9 mouse cellular contexts compared by ENCODE assay signal in the genomic region with DNA sequence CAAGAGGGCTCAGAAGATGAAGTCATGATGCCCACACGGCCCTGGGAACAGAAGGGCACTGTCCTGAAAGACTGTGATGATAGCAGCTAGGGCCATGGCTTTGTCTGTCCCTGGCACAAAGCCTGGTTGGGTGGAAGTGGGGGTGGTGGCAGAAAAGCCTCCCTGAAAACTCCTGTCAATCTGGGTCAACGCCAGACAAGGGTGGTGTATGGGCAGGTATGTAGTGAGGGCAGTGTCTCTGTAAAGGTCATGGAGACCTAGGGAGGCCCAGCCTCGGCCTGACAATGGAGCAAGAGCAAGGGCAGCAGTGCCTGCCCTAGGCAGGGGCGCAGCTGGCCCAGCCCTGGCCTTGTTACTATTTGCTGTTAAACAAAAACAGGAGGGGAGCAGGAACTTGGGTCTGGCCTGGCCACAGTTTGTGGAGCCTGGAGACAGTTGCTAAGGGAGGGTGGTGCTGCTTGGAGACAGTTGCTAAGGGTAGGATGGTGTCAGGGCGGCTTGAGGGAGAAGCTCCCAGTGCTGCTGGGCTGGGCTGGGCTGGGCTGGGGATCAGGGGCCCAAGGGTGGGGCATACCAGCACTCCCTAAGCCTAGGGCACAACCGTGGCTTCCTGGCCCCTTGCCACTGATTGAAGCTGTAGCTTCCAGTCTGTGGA. TPM values are rescaled to one million over a fixed set of nuclear protein-coding genes. Genes with fewer than 3 reads are reported as not detected.
A peak's percentile ranks its signal among the peaks of the same experiment; 100 is the strongest.
DNase-seq lines count a peak whose midpoint lies in the region; ATAC-seq lines count a peak whose summit lies in the region.
"Had no signal": no experiment of that assay in that cellular context is flagged by ENCODE, and none has a peak within 500 bp of the region (broad histone marks: within the 10 kb centered on the region; RNA-seq: fewer than 3 reads in every experiment).

No protein-coding gene starts in this region.

- ATAC-seq in embryonic facial prominence, embryonic 15.5 days (ENCODE audit: insufficient number of reproducible peaks, low FRiP score, low TSS enrichment, low read depth): no peak
- peak; percentile 47 for ATAC-seq in hindbrain, embryonic 13.5 days (ENCODE audit: low FRiP score)

- DNase-seq in ovary, postnatal 36 days (ENCODE audit: low spot score): peak; percentile 72
- no peak for DNase-seq in ovary, postnatal 14 days (ENCODE audit: low spot score)
- DNase-seq in lung, postnatal 10 days: peak; percentile 85
- DNase-seq in retina, embryonic 14.5 days (ENCODE audit: low spot score): peak; percentile 70
- DNase-seq in yolk sac, embryonic 10.5 days (ENCODE audit: low spot score): no peak
- no peak for DNase-seq in urinary bladder, adult 2 months (ENCODE audit: low spot score)

- no peak overlapping the region for H3K4me3 ChIP-seq in embryonic facial prominence, embryonic 15.5 days (replicated peaks)
- H3K4me3 ChIP-seq in hindbrain, embryonic 13.5 days: peak overlapping the region; percentile 46

- H3K36me3 ChIP-seq in embryonic facial prominence, embryonic 15.5 days: peaks cover 23% of the 10 kb centered on the region
- peaks cover 20% of the 10 kb centered on the region for H3K36me3 ChIP-seq in hindbrain, embryonic 13.5 days

- H3K4me2 ChIP-seq in embryonic facial prominence, embryonic 15.5 days (replicated peaks): no peak overlapping the region
- H3K4me2 ChIP-seq in hindbrain, embryonic 13.5 days: peak overlapping the region; percentile 64

- no peaks in the 10 kb centered on the region for H3K9me3 ChIP-seq in embryonic facial prominence, embryonic 15.5 days (replicated peaks)
- no peaks in the 10 kb centered on the region for H3K9me3 ChIP-seq in hindbrain, embryonic 13.5 days

- 42% methylated on average over 6 of the region's 6 CpGs for WGBS in embryonic facial prominence, embryonic 15.5 days
- 8% methylated on average over 6 of the region's 6 CpGs for WGBS in hindbrain, embryonic 13.5 days

- peaks cover 42% of the 10 kb centered on the region for H3K4me1 ChIP-seq in embryonic facial prominence, embryonic 15.5 days
- peaks cover 87% of the 10 kb centered on the region for H3K4me1 ChIP-seq in hindbrain, embryonic 13.5 days (replicated peaks)

- H3K27me3 ChIP-seq in embryonic facial prominence, embryonic 15.5 days: peaks cover 12% of the 10 kb centered on the region
- H3K27me3 ChIP-seq in hindbrain, embryonic 13.5 days: peaks cover 8% of the 10 kb centered on the region; the same call in 1 of the 2 replicates

- peak overlapping the region; percentile 36; the same call in 1 of the 2 replicates for H3K27ac ChIP-seq in embryonic facial prominence, embryonic 15.5 days (replicated peaks)
- H3K27ac ChIP-seq in hindbrain, embryonic 13.5 days: peak overlapping the region; percentile 90

- no peak overlapping the region for H3K9ac ChIP-seq in embryonic facial prominence, embryonic 15.5 days
- peak overlapping the region; percentile 75; the same call in 1 of the 2 replicates for H3K9ac ChIP-seq in hindbrain, embryonic 13.5 days

RNA-seq across cellular contexts. Expression of gene Tppp3, which starts 2.2 kb away (rescaled TPM):
- 157 and 180 TPM in 2 replicates for polyA plus RNA-seq in embryonic facial prominence, embryonic 15.5 days (2015; fragmentation: Nextera tagmentation; extraction: Ambion mirVana)
- 170 and 181 TPM in 2 replicates for polyA plus RNA-seq in hindbrain, embryonic 13.5 days (2015; fragmentation: Nextera tagmentation; extraction: Ambion mirVana)
- polyA plus RNA-seq in urinary bladder, adult 2 months (2012; rRNA removed): 84.1 and 93.7 TPM in 2 replicates

RNA-seq across cellular contexts. Expression of gene Zdhhc1, which starts 27.5 kb away (rescaled TPM):
- polyA plus RNA-seq in embryonic facial prominence, embryonic 15.5 days (2015; fragmentation: Nextera tagmentation; extraction: Ambion mirVana): 55.4 and 59.8 TPM in 2 replicates
- polyA plus RNA-seq in hindbrain, embryonic 13.5 days (2015; fragmentation: Nextera tagmentation; extraction: Ambion mirVana): 30.9 and 34.3 TPM in 2 replicates
- polyA plus RNA-seq in urinary bladder, adult 2 months (2012; rRNA removed): 56.7 and 64.7 TPM in 2 replicates

RNA-seq across cellular contexts. Expression of gene Hsd11b2, which starts 49.4 kb away (rescaled TPM):
- polyA plus RNA-seq in embryonic facial prominence, embryonic 15.5 days (2015; fragmentation: Nextera tagmentation; extraction: Ambion mirVana): 1.4 TPM in 2 replicates
- polyA plus RNA-seq in hindbrain, embryonic 13.5 days (2015; fragmentation: Nextera tagmentation; extraction: Ambion mirVana): 7.8 and 11.0 TPM in 2 replicates
- polyA plus RNA-seq in urinary bladder, adult 2 months (2012; rRNA removed): 0.49 and 0.52 TPM in 2 replicates

RNA-seq across cellular contexts. Expression of gene Lrrc36, which starts 55.8 kb away (rescaled TPM):
- 1.1 and 2.6 TPM in 2 replicates for polyA plus RNA-seq in embryonic facial prominence, embryonic 15.5 days (2015; fragmentation: Nextera tagmentation; extraction: Ambion mirVana)
- polyA plus RNA-seq in hindbrain, embryonic 13.5 days (2015; fragmentation: Nextera tagmentation; extraction: Ambion mirVana): 1.1 and 1.7 TPM in 2 replicates
- polyA plus RNA-seq in urinary bladder, adult 2 months (2012; rRNA removed): 0.48 and 0.53 TPM in 2 replicates

RNA-seq across cellular contexts. Expression of gene Kctd19, which starts 55.9 kb away (rescaled TPM):
- 0.05 TPM in 1 of 2 replicates, not detected in the other for polyA plus RNA-seq in embryonic facial prominence, embryonic 15.5 days (2015; fragmentation: Nextera tagmentation; extraction: Ambion mirVana)
- not detected in 2 replicates for polyA plus RNA-seq in hindbrain, embryonic 13.5 days (2015; fragmentation: Nextera tagmentation; extraction: Ambion mirVana)
- 0.06 and 0.10 TPM in 2 replicates for polyA plus RNA-seq in urinary bladder, adult 2 months (2012; rRNA removed)
- polyA plus RNA-seq: heart, embryonic 14.5 days had no signal

Comparison
In these comparisons a context has a peak if more than half of its experiments do, and no peak if none do; other contexts are left out.
1. DNase-seq: peak in ovary, postnatal 36 days (single experiment), lung, postnatal 10 days (single experiment) and retina, embryonic 14.5 days (single experiment); none in ovary, postnatal 14 days (single experiment), yolk sac, embryonic 10.5 days (single experiment) and urinary bladder, adult 2 months (single experiment).